Mouse (Mus musculus) stomach, postnatal 0 days (tissue): ENCODE measurements around the gene Rftn1.

Experiments used
- CTCF ChIP-seq: IDR thresholded peaks from 2 replicates; pipeline ENCODE4 v1.5.1; 2016; ENCODE audit warnings: antibody characterized with exemption, low read depth, mild to moderate bottlenecking, moderate library complexity
- EP300 ChIP-seq: optimal IDR thresholded peaks from 2 replicates; pipeline ENCODE3; 2016; ENCODE audit warnings: antibody characterized with exemption

DNA sequence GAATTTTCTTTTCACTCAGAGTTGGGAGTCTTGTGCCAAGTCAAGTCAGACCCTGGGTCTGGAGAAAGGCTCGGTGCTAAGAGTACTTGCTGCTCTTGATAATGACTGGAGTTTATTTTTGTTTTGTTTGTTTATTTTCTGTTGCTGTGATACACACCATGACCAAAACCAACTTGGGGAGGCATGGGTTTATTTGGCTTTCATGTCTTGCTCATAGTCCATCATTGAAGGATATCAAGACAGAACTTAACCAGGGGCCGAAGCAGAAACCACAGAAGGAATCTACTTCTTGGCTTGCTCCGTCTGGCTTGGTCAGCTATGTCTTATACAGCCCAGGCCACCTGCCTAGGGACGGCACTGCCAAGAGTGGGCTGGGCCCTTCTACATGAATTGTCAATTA lies 109.5 kb downstream of the Rftn1 start:
- TF ChIP-seq CTCF (no peak), EP300 (no peak)
